Mouse (Mus musculus): Measurements from ENCODE around the gene Ctcf.
A peak's percentile ranks its signal among the peaks of the same experiment; 100 is the strongest.

Gene Ctcf

GRCm38 (mm10) chr8:105618279-105618634, 18.1 kb upstream of the Ctcf start:
- no peak for DNase-seq

- DNase-seq: no peak
Measured at GRCm38 (mm10) chr8:105618892-105619591, 17.3 kb upstream of the Ctcf start.

GRCm38 (mm10) chr8:105620211-105620610, 16.2 kb upstream of the Ctcf start:
- no peak for DNase-seq

DNA sequence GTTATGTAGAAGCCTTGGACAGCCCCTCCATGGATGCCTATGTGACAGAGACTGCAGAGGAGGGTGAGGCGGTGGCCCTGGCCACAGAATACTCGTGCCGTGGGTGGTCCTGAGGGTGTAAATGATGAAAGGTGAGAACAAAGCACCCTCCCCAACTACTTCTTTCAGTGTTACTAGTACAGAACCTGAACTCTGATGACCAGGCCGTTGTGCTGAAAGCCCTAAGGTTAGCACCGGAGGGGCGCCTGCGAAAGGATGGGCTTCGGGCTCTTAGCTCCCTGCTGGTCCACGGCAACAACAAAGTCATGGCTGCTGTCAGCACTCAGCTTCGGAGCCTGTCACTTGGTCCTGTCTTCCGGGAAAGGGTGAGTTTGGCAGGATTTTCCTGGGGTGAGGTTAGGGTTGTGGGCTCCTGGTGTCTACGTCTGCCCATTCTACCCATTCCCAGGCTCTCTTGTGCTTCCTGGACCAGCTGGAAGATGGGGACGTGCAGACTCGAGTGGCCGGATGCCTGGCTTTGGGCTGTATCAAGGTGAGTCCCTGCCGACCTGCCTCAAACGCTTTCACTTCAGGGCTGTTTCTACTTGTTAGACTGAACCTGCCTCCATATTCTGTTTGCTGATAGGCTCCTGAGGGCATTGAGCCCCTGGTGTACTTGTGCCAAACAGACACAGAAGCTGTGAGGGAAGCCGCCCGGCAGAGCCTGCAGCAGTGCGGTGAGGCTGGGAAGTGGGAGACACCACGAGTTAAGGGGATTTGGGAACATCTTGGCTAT, 15.2 kb upstream of the Ctcf start:
- DNase-seq: no peak

GRCm38 (mm10) chr8:105621841-105622240, 14.5 kb upstream of the Ctcf start:
- no peak for DNase-seq

DNA sequence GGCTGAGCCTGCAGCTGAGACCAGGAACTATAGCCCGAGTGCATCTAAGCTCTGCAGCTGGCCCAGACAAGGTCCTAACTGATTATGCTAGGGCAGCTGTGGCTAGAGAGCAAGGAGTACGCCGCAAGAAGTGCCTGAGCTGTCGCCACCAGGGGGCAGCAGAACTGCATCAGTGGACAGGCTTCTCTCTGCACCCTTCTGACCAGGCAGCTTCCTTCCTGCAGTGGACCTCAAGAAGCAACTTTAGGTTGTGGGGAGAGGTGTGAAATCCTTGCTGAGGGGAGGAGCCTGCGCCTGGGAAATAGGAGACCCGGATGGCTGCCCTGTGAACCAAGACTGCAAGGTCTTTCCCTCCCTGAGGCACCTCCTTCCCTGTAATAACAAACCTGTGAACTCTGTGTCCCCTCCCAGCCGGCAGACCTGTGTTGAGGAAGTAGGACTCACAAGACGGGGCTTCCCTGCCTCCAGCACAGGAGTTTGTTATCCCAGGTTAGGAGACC, 13.9 kb upstream of the Ctcf start:
- DNase-seq: peak; percentile 94 to 96

DNA sequence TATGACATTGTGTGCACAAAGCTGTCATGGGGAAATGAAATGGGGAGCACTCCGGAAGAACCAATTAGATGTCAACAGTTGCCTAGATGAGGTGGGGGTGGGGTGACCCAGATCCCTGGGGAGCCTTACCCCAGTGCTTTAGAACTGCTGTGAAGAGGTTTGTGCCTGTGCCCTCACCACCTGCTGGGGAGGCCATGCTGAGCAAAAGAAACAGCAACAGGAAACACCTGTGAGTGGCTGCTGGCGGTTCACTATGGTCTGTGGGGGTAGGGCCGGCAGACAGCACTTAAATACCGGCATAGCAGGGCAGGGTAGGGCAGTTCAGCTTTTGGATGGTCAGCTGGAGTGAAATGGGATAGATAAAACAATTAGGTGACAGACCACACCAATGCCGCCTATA, 13.2 kb upstream of the Ctcf start:
- DNase-seq: no peak

DNA sequence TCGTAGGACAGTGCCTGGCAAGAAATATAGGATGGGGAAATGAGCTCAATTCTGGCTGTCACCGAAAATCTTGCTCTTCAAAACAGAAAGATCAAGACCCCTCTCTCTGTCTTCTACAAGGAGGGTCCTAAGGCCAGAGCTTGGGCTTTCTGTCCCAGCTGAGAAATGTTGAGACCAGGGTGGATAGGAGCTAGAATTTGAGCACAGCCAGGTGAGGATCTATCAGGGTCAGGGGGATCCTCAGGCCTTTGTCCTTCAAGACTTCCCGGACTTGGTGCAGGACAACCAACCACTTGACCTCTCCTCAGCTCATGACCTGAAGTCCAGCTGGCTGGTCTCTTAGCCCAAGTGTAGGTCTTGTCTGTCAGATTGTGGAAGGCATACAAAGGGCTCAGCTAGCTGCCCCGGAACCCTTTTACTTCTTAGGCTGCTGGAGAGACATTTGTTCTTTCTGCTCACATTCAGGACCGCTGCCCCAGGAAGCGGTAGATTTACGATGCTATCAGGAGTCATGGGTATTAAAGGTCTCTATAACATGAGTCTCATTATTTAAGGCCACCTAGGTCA, 12.6 kb upstream of the Ctcf start:
- no peak for DNase-seq

GRCm38 (mm10) chr8:105624401-105624800, 12.0 kb upstream of the Ctcf start:
- no peak for DNase-seq

DNA sequence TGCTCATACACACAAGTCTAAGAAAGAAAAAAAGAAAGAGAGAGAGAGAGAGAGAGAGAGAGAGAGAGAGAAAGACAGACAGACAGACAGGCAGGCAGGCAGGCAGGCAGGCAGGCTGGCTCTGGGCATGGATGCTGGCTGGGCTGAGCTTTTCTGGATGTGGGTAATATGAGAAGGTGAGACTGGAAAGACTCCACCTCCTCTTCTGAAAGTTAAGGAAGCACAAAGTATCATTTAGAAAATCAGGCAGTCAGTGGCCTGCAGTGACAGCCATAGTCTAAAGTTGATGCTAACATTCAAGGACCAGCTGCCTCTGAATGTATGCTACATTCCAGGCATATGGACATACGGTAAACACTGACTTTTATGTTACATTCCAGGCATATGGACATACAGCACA, 11.5 kb upstream of the Ctcf start:
- DNase-seq: no peak

DNA sequence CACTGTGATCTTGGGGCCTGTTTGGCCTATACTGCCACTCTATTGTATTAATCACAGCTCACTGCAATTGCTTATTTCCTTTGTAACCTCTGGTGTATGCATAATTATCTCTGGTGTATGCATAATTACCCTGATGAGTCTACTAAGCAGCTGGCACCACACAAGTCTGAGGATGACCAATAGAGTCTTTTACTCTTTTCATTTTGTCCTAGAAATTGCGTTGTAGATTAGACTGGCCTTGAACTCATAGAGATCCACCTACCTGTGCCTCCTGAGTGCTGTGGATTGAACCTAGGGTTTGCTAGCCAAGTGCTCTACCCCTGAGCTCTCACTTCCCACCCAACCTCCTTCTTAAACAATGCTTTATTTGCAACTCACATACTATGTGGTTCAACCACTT, 10.3 kb upstream of the Ctcf start:
- DNase-seq: no peak

DNA sequence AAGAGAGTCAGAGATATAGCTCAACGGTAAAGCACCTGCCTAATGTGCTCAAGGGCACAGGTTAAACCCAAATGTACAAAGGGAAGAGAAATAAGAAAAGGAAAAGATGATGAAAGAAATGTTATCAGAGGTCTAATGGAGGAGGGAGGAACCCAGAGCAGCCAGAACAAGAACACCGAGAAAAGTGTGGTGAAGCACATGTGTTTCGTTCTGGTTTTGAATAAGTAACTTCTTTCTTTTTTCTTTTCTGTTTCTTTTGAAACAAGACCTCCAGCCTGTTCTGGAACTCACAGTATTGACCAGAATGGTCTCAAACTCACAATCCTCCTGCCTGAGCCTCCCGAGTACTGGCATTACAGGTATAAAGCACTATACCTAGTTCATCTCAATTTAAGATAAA, 7.0 kb upstream of the Ctcf start:
- DNase-seq: no peak

- DNase-seq: no peak
Measured at GRCm38 (mm10) chr8:105634771-105635458, 1.5 kb upstream of the Ctcf start.

- DNase-seq: no peak
Measured at GRCm38 (mm10) chr8:105635481-105635880, 887 bp upstream of the Ctcf start.

- DNase-seq: peak in 1 of 2 experiments; percentile 57
Measured at GRCm38 (mm10) chr8:105636963-105637510, 669 bp downstream of the Ctcf start, which contains the start of gene Agrp. Agrp (minus strand) TSS chr8:105637393.

- DNase-seq: no peak
Measured at GRCm38 (mm10) chr8:105637601-105638041, 1.3 kb downstream of the Ctcf start.

- DNase-seq: no peak
Measured at GRCm38 (mm10) chr8:105638510-105638909, 2.1 kb downstream of the Ctcf start.

- DNase-seq: no peak
Measured at GRCm38 (mm10) chr8:105639835-105640234, 3.5 kb downstream of the Ctcf start.

DNA sequence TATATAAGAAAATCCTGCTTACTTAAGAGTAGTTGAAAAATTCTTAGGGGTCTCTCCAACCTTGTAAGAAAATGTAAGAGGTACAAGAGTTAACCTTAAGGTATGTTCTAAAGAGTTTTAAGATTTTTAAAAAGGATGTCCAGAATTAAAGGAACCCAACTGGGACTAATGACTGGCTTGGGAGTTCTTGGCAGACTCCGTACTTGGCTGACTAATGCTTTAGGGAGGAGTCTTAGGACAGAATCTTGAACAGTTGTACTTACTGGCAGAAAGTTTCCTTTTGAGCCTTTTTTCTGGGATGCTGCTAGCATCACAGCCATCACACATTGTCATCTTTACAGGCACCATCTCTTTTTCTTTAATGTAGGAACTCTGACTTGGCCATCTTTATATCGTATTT, 4.1 kb downstream of the Ctcf start:
- no peak for DNase-seq

GRCm38 (mm10) chr8:105645205-105645604, 8.8 kb downstream of the Ctcf start:
- DNase-seq: no peak

GRCm38 (mm10) chr8:105648929-105649328, 12.6 kb downstream of the Ctcf start:
- no peak for DNase-seq

DNA sequence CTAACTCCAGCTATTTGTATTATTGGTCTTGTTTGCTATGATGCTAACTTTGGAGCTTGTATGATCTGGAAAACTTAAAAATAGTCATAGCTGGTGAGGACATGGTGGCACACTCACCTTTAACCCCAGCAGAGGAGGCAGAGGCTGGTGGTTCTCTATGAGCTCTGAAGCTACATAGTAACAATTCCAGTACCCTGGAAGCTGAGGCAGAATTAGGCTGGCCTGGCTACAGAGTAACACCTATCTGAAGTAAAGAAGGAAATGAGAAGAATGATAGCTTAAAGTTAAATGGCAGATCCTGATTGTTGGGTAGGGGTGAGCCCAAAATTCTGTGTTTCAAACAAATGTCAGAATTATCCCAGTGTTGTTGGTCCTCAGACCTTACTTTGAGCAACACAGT, 21.3 kb downstream of the Ctcf start:
- no peak for DNase-seq

DNA sequence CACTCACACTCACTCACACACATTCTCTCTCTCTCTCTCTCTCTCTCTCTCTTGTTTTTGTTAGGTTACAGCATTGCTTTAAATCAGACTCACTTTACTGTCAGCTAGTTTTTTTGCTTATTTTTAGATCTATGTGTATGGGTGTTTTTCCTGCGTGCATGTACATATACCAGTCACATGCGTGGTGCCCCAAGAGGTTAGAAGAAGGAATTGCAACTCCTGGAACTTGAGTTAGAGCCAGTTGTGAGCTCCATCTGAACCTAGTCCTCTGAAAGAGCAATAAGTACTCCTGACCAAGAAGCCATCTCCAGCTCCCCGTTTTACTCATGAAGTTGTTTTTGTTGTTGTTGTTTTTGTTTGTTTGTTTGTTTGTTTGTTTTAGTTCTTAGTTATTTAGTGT, 24.8 kb downstream of the Ctcf start:
- no peak for DNase-seq
